Mouse (Mus musculus): Measurements from ENCODE around the gene Lgals1.

Lgals1 gene

GRCm38 (mm10) chr15:78937963-78938362, 11.4 kb downstream of the Lgals1 start:
- no peak for DNase-seq (ENCODE audit: low spot score)

GRCm38 (mm10) chr15:78940325-78940724, 13.8 kb downstream of the Lgals1 start:
- DNase-seq (ENCODE audit: low spot score) = no peak

- DNase-seq (ENCODE audit: low spot score) = peak; percentile 94
Observed at GRCm38 (mm10) chr15:78942663-78943062, 16.1 kb downstream of the Lgals1 start.

- no peak for DNase-seq (ENCODE audit: low spot score)
Observed at GRCm38 (mm10) chr15:78946232-78946631, 19.7 kb downstream of the Lgals1 start.

- peak; percentile 98 for DNase-seq (ENCODE audit: low spot score)
Observed at GRCm38 (mm10) chr15:78947657-78948056, 21.1 kb downstream of the Lgals1 start, which contains the start of gene Triobp. Gene Triobp, plus strand, starts transcription at chr15:78947724.

- DNase-seq (ENCODE audit: low spot score) = peak; percentile 45
Observed at GRCm38 (mm10) chr15:78948152-78948725, 21.7 kb downstream of the Lgals1 start.

GRCm38 (mm10) chr15:78948883-78949282, 22.4 kb downstream of the Lgals1 start:
- no peak for DNase-seq (ENCODE audit: low spot score)

- DNase-seq (ENCODE audit: low spot score) = no peak
Observed at GRCm38 (mm10) chr15:78955663-78956062, 29.1 kb downstream of the Lgals1 start.

GRCm38 (mm10) chr15:78956351-78956750, 29.8 kb downstream of the Lgals1 start:
- peak; percentile 46 for DNase-seq (ENCODE audit: low spot score)

- DNase-seq (ENCODE audit: low spot score) = no peak
Observed at GRCm38 (mm10) chr15:78957021-78957420, 30.5 kb downstream of the Lgals1 start.

- DNase-seq (ENCODE audit: low spot score) = no peak
Observed at GRCm38 (mm10) chr15:78959537-78959936, 33.0 kb downstream of the Lgals1 start.

- no peak for DNase-seq (ENCODE audit: low spot score)
Observed at GRCm38 (mm10) chr15:78960088-78960487, 33.6 kb downstream of the Lgals1 start.

GRCm38 (mm10) chr15:78962885-78963284, 36.4 kb downstream of the Lgals1 start:
- peak; percentile 84 for DNase-seq (ENCODE audit: low spot score)

- DNase-seq (ENCODE audit: low spot score) = no peak
Observed at GRCm38 (mm10) chr15:78971626-78972025, 45.1 kb downstream of the Lgals1 start.

- DNase-seq (ENCODE audit: low spot score) = no peak
Observed at GRCm38 (mm10) chr15:78973950-78974349, 47.4 kb downstream of the Lgals1 start.

GRCm38 (mm10) chr15:78977676-78978159, 51.2 kb downstream of the Lgals1 start:
- DNase-seq (ENCODE audit: low spot score) = no peak

GRCm38 (mm10) chr15:78978875-78979274, 52.4 kb downstream of the Lgals1 start:
- peak; percentile 69 for DNase-seq (ENCODE audit: low spot score)
